Mouse (Mus musculus) liver, postnatal 0 days (tissue): ENCODE measurements around the gene Tbc1d2b.

Experiments
- CTCF ChIP-seq: sonication (generic); IDR thresholded peaks from 2 replicates; pipeline ENCODE4 v1.5.1; 2016; ENCODE audit warnings: antibody characterized with exemption, low read depth
- EP300 ChIP-seq: IDR thresholded peaks from 2 replicates; pipeline ENCODE4 v1.6.1; 2016; ENCODE audit warnings: antibody characterized with exemption, low read depth, mild to moderate bottlenecking

DNA sequence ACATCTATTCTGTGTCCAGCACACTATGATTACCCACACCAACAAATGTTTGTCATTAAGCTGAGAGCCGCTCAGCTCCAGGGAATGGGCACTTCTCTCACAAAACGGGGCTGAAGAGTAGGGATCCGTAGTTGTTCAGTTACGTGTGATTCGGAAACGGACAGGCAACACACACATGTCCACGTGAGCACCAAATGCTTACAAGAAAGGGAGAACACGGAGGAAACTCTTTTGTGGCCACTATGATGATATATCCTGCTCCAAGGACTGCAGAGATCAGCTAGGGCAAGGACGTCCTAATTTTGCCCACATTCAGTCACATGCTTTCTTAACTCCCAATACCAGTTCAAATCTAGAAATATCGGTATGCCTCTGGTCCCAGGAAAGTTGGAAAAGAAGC lies 4.5 kb downstream of the Tbc1d2b start:
- no peak for TF ChIP-seq CTCF
- TF ChIP-seq EP300, result no peak
